Mouse (Mus musculus) c-Kit-positive CD71-positive TER-119-positive erythroid progenitor cells, embryonic 14.5 days (primary cell): ENCODE measurements around the gene Tysnd1.
A peak's percentile ranks its signal among the peaks of the same experiment; 100 is the strongest.

Experiments used
- DNase-seq: peaks from one replicate; pipeline ENCODE4 v3.0.0-alpha.2; 2013; ENCODE audit warnings: low spot score

Tysnd1 gene

DNA sequence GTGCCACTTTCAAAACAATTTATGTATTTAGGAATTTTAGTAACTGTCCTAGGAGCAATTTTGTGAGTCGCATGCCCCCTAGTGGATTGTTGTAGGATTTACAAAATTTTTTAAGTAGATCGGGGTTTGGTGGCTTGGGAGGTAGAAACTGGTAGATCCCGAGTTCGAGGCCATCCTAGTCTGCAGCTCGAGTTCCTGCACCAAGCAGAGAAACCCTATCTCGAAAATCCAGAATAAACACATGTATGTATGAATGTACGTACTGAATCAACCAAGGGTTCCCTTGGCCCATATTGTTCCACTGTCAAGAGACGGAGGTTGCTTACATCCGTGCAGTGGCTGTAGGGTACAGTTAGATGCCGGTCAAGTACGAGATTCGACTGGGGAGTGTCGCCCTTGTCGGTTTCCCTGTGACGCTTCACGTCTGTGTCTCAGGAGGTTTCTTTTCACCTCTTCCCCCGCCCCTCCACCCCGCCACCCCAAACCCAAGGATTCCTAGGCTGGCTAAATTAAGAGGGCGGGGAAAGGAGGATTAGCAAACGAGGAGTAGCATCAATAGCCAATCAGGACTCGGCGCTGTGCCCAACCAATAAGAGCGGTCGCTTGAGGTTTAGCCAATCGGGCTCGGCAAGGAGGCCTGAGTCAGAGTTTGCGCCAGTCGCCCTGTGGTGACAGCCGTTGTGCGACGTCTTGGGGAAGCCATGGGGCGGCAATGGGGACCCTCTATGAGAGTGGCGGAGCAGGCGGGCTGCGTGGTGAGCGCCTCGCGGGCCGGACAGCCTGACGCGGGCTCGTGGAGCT, at the start of gene Tysnd1:
Gene Tysnd1 (plus strand): TSS at position 645 of the 801 bp plus-strand sequence.
- DNase-seq: peak; percentile 94

DNA sequence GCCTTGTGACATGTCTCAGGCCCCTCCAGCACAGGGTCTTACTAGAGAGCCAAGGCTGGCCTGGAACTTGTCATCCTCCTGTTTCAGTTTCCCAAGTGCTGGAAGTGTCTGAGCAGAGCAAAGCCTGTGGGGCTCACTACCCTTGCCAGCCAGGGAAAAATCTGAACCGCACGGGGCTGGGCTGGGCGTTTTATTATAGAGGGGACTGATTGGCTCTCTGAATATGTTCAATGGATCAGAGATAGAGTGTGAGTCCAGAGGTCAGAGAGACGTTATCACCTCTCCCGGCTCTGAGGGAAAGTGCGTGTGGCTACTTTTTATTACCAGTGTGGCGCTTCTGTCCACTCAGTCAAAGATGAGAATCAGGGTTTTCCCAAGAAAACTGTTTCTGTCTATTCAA, 48.8 kb upstream of the Tysnd1 start:
- DNase-seq: no peak

DNA sequence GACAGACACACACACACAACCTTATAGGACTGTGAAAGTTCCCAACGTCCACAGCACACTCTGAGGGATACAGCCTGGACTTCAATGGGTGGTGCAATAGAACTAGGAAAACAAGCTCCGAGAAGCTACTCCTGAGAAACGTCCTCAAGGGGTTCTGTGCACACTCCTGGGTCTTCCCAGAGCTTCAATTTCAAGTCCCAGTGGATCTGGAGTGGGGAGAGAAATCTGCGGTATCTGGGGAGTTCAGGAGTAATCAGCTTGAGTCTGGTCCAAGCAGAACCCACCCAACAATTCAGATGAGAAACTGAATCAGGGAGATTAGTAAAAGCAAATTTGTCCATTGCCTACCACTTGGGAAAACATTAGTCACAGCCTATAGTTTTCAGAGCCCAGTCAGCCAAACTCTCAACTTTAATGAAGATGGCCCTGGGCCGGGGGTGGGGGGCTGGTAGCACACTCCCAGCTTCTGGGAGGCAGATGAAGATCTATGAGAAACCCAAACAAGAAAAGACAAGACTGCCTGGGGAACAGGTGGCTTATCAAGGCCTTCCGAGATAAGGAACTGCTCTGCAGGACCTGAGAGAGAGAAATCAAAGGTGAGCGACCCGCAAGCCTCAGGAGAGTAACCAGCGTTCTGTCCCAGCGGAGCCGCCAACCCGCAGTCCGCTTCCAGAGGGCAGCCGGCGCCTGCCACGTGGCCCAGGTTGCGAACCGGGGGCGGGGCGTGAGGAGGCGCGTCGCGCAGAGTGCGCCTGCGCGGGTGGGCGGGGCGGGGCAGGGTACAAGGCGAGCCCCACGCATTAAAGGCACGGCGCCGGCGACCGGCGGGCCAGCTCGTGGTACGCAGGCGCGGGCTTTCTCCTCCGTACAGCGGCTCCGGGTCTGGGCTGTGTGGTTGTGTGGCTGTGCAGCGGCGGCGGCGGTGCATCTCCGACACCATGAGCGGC, 47.3 kb upstream of the Tysnd1 start, which contains the start of gene Ppa1:
Gene Ppa1 (plus strand): TSS at position 763 of the 947 bp plus-strand sequence.
- DNase-seq: peak; percentile 82

- peak; percentile 69 for DNase-seq
Observed at GRCm38 (mm10) chr10:61648737-61649645, 46.3 kb upstream of the Tysnd1 start.

DNA sequence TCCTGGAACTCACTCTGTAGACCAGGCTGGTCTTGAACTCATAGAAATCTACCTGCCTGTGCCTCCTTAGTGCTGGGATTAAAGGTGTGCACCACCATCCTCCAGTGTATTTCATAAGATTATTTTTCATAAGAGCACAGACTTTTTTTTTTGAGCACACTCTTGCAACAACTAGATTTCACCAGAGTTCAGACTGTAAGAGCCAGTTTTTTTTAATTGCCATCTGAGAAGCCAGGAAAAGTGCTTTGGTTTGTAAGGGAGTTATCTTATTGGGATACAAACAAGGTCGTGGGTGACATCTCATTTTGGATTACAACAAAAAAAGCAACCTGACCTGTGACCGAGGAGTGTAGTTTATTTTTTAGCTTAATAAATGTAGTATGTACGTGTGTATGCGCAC, 41.2 kb upstream of the Tysnd1 start:
- DNase-seq: no peak

GRCm38 (mm10) chr10:61654691-61655090, 40.6 kb upstream of the Tysnd1 start:
- DNase-seq: no peak

DNA sequence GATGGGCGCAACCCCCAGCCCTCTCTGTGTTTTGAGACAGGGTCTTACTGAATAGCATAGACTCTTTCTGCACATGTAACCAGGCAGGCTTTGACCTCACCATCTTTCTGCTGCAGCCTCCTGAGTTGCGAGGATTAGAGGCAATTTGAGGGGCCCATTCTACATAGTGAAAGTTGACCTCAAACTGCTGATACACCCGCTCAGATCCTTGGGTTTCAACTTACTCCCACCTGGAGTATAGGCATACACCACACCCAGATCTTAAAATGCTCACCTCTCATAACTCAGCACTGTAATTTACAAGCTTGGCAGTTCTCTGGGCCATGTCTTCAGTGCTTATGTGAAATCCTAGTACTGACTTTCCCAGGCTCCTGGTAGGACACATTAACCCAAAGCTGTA, 40.1 kb upstream of the Tysnd1 start:
- no peak for DNase-seq

DNA sequence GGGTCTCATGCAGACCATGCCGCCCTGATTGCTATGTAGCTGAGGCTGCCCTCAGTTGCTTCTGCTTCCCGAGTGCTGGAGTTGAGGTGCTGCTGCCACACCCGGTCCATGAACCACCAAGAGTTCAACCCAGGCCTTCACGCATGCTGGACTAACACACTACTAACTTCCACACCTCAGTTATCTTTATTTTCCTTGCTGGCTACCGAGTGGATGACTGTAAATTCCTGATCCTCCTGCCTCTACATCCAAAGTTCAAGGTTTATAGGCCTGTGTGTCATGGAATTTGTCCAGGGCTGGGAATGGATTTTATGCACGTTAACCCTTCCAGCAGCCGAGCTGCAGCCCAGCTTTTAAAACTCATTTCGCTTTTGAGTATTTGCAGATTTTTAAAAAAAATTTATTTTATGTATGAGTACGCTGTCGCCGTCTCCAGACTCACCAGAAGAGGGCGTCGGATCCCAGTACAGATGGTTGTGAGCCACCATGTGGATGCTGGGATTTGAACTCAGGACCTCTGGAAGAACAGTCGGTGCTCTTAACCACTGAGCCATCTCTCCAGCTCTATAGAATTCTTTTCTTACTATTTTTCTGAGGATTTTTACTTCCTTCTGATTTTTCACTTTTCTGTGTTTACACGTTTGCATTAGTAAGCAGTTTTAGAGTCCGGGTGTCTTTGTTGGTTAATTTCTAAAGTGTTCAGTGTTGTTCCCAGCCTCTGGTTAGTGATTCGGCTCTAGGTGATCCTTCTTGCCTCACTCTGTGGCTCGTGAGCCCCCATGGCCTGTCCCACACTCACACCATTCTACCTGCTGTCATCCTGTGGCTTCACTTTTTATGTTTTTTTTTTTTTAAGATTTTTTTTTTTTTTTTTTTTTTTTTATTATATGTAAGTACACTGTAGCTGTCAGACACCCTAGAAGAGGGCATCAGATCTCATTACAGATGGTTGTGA, 38.1 kb upstream of the Tysnd1 start:
- no peak for DNase-seq

GRCm38 (mm10) chr10:61657985-61658384, 37.3 kb upstream of the Tysnd1 start:
- DNase-seq: peak; percentile 51

- no peak for DNase-seq
Observed at GRCm38 (mm10) chr10:61661887-61662286, 33.4 kb upstream of the Tysnd1 start.

DNA sequence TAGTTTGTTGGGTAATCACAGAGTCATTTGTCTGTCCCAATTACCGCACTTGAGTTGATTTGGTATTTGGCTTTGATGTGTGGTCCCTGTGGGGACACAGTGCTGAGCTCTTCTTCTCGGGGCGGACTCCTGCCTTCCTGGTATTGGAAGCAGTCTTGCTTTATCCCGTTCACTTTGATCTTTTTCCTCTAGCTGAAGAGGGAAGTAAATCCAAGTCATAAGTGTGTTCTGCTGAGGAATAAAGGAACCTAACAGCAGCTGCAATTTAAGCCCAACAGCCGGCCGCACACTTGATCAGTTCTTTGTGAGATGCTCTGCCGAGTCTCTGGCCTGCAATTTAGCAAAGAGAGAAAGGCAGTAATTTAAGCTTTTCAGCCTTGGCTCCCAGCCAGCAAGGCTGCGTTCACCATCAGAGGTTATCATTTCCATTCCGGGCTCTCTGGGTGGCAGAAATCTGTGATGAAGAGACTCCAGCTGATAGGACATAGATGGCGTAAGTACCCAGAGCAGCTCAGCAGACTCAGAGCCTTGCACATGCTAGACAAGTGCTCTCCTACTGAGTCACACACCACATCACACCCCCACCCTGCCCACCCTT, 32.8 kb upstream of the Tysnd1 start:
- DNase-seq: no peak

GRCm38 (mm10) chr10:61665111-61665510, 30.2 kb upstream of the Tysnd1 start:
- no peak for DNase-seq

GRCm38 (mm10) chr10:61665651-61666050, 29.7 kb upstream of the Tysnd1 start:
- DNase-seq: no peak

GRCm38 (mm10) chr10:61669289-61669688, 26.0 kb upstream of the Tysnd1 start:
- no peak for DNase-seq

- peak; percentile 52 for DNase-seq
Observed at GRCm38 (mm10) chr10:61669896-61670295, 25.4 kb upstream of the Tysnd1 start.

DNA sequence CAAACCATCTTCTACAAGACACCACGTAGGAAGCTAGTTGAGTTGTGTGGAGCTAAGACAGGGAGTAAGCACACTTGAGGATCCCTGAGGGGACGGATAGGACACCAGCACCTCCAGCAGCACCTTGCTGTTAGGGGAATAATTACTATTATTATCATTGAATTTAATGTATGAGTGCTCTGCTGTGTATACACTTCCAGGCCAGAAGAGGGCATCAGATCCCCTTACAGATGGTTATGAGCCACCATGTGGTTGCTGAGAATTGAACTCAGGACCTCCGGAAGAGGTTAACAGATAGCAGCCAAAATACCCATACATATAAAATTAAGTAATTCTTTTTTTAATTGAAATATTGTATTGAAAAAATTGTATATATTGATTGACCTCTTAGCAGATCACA, 24.6 kb upstream of the Tysnd1 start:
- no peak for DNase-seq

DNA sequence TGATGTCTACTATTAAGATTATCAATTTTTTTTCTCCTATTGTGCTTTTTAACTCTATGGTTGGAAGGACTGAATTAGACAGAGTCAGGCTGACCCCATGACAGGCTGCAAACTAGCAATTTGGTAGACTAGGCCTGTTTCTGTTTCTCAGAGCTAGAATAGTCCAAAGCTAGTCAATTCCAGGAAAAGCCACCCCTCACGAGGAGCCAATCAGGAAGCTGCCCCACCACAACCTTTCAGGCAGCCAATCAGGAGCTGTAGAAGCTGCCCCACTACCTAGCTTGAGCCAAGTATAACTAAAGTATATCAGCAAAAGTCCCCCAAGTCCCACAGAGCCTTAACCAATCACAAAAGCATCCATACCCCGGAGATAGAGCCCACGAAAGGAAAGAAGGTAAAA, 19.4 kb upstream of the Tysnd1 start:
- peak; percentile 70 for DNase-seq

DNA sequence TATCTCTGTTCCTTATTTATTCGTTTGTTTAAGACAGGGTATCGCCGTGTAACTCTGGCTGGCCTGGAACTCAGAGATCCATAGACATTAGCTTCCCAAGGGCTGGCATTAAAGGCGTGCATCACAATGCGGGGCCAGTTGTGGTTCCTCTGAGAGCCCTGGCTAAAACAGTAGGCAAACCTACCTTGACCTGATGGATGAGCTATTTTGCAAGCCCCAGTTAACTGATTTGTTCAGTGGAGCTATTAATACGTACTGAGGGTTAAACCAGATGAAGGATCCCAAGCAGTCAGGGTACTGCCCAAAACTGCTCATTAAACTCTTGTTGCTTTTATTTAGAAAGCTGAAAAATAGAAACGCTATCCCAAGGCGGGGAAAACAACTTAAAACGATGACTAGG, 15.8 kb upstream of the Tysnd1 start:
- no peak for DNase-seq

DNA sequence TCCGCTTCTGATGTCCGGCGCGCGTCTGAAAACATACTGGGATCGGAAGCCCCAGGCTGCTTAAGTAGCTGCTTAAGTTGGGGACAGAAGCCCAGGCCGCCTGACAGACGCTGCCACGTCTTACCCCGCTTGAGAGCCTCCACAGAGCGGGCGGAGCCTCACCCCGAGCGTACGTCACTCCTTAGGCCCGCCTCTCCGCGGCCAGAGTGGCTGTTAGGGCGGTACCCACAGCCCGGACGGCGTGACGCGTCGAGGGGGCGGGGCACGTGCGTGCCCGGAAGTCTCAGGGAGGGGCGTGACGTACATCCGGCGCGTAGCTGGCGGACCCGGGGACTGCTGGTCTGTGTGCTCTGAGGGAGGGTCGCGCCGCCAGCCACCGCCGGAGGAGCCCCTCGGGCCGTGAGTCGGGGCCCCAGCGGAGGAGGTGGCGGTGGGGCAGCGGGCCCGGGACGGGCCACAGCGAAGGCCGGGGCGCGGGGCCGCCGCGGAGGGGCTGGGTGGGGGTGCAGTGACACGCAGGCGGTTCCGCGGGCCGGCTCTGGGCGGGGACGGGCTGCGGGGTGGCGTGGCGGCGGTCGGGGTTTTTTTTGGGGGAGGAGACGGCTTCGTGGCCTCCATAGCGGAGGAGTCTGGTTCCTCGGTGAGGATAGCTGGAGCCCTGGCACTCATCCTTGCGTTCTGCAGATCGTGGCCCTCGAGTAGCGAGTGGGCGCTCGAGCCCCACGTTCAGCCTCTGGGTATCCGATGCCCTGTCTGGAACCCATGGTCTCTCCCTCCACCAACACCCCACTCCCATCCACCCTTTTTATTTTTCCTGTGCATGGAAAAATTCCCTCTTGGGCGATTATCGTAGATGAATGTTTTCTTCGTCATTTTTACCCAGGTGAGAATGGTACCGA, 15.1 kb upstream of the Tysnd1 start, which contains the start of gene Sar1a:
Gene Sar1a (plus strand): TSS at position 285 of the 899 bp plus-strand sequence.
- DNase-seq: peak; percentile 95
